In the genomic region with DNA sequence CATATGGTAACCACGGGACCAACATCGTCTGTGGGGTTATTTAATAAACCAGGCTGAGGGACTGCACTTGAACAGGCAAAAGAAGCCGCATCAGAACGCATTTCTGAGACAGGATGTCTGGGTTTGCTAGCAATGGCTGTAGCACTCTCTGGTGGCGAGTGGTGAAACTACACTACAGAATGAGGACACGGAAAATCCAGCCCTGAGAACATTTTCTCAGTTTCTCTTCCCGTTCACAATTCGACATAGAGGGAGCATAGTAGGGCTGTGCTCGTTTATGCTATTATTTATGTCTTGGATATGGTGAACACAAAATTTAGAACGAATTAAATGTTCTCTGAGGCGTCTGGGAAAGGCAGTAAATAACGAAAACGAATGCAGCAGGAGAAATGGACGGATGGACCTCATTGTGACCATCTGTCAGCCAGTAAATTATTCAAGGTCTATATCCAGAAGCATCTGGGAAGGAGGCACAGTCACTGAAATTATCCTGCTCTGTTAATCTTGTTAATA, we compare ENCODE assay signal across 8 mouse cellular contexts. TPM values are rescaled to one million over a fixed set of nuclear protein-coding genes. Genes with fewer than 3 reads are reported as not detected.
DNase-seq lines count a peak whose midpoint lies in the region; ATAC-seq lines count a peak whose summit lies in the region.

No protein-coding gene starts in this region.

- ATAC-seq in CD4-positive, CD25-positive, alpha-beta regulatory T cell, adult 4 months, result peak; percentile 75
- peak; percentile 48; the same call in 1 of the 2 replicates for ATAC-seq in embryonic facial prominence, embryonic 14.5 days (ENCODE audit: low read depth)
- ATAC-seq in heart, embryonic 11.5 days (replicated peaks; ENCODE audit: insufficient number of reproducible peaks, low FRiP score, low TSS enrichment), result no peak
- 0 out of 2 replicates have a peak, but pooled peaks have one; percentile 36 for ATAC-seq in kidney, embryonic 15.5 days (replicated peaks; ENCODE audit: low FRiP score)
- ATAC-seq in limb, embryonic 15.5 days (ENCODE audit: insufficient number of reproducible peaks, low FRiP score, low TSS enrichment, low read depth), result no peak
- ATAC-seq in midbrain, embryonic 16.5 days, result peak; percentile 86
- ATAC-seq in stomach, embryonic 15.5 days (ENCODE audit: insufficient read depth, low FRiP score, low read depth), result no peak

- H3K4me2 ChIP-seq in embryonic facial prominence, embryonic 14.5 days (ENCODE audit: low read depth, low read length), result peak overlapping the region; percentile 38; the same call in 1 of the 2 replicates
- peak overlapping the region; percentile 15 for H3K4me2 ChIP-seq in heart, embryonic 11.5 days
- peak overlapping the region; percentile 24; the same call in 1 of the 2 replicates for H3K4me2 ChIP-seq in kidney, embryonic 15.5 days
- peak overlapping the region; percentile 37 for H3K4me2 ChIP-seq in limb, embryonic 15.5 days
- peak overlapping the region; percentile 46 for H3K4me2 ChIP-seq in midbrain, embryonic 16.5 days (ENCODE audit: low read length)
- peak overlapping the region; percentile 35 for H3K4me2 ChIP-seq in stomach, embryonic 15.5 days

- H3K9me3 ChIP-seq in embryonic facial prominence, embryonic 14.5 days (ENCODE audit: control insufficient read depth, low read length), result no peaks in the 10 kb centered on the region
- no peaks in the 10 kb centered on the region for H3K9me3 ChIP-seq in heart, embryonic 11.5 days (replicated peaks; ENCODE audit: control insufficient read depth, low read length)
- no peaks in the 10 kb centered on the region for H3K9me3 ChIP-seq in kidney, embryonic 15.5 days (replicated peaks)
- no peaks in the 10 kb centered on the region for H3K9me3 ChIP-seq in limb, embryonic 15.5 days
- no peaks in the 10 kb centered on the region for H3K9me3 ChIP-seq in midbrain, embryonic 16.5 days (replicated peaks; ENCODE audit: control insufficient read depth, low read length, poor library complexity, severe bottlenecking)
- H3K9me3 ChIP-seq in stomach, embryonic 15.5 days, result no peaks in the 10 kb centered on the region

- no peaks in the 10 kb centered on the region for H3K4me1 ChIP-seq in embryonic facial prominence, embryonic 14.5 days (ENCODE audit: control insufficient read depth, insufficient read depth, low read length)
- no peaks in the 10 kb centered on the region for H3K4me1 ChIP-seq in heart, embryonic 11.5 days (ENCODE audit: control insufficient read depth, insufficient read depth, low read length)
- H3K4me1 ChIP-seq in kidney, embryonic 15.5 days, result no peaks in the 10 kb centered on the region
- peaks cover 3% of the 10 kb centered on the region; the same call in 1 of the 2 replicates for H3K4me1 ChIP-seq in limb, embryonic 15.5 days
- H3K4me1 ChIP-seq in midbrain, embryonic 16.5 days (ENCODE audit: control insufficient read depth, insufficient read depth, low read length), result no peaks in the 10 kb centered on the region
- H3K4me1 ChIP-seq in stomach, embryonic 15.5 days, result no peaks in the 10 kb centered on the region

- 19% methylated on average over 14 of the region's 14 CpGs for WGBS in embryonic facial prominence, embryonic 14.5 days
- WGBS in heart, embryonic 11.5 days (ENCODE audit: insufficient replicate concordance), result 18% methylated on average over 14 of the region's 14 CpGs
- 14% methylated on average over 14 of the region's 14 CpGs for WGBS in kidney, embryonic 15.5 days
- 10% methylated on average over 14 of the region's 14 CpGs for WGBS in limb, embryonic 15.5 days
- WGBS in midbrain, embryonic 16.5 days, result 6% methylated on average over 14 of the region's 14 CpGs
- WGBS in stomach, embryonic 15.5 days, result 14% methylated on average over 14 of the region's 14 CpGs

- H3K36me3 ChIP-seq in embryonic facial prominence, embryonic 14.5 days (ENCODE audit: control insufficient read depth, insufficient read depth, low read length), result peaks cover 15% of the 10 kb centered on the region; the same call in 1 of the 2 replicates
- H3K36me3 ChIP-seq in heart, embryonic 11.5 days (ENCODE audit: control insufficient read depth, insufficient read depth, low read length), result no peaks in the 10 kb centered on the region
- peaks cover 35% of the 10 kb centered on the region for H3K36me3 ChIP-seq in kidney, embryonic 15.5 days
- H3K36me3 ChIP-seq in limb, embryonic 15.5 days, result no peaks in the 10 kb centered on the region
- H3K36me3 ChIP-seq in midbrain, embryonic 16.5 days (ENCODE audit: control insufficient read depth, insufficient read depth, low read length), result no peaks in the 10 kb centered on the region
- H3K36me3 ChIP-seq in stomach, embryonic 15.5 days, result no peaks in the 10 kb centered on the region

- no peak overlapping the region for H3K9ac ChIP-seq in embryonic facial prominence, embryonic 14.5 days (ENCODE audit: low read depth, low read length)
- H3K9ac ChIP-seq in heart, embryonic 11.5 days (ENCODE audit: low read depth, low read length), result no peak overlapping the region
- no peak overlapping the region for H3K9ac ChIP-seq in kidney, embryonic 15.5 days
- H3K9ac ChIP-seq in limb, embryonic 15.5 days, result no peak overlapping the region
- H3K9ac ChIP-seq in midbrain, embryonic 16.5 days (ENCODE audit: low read depth, low read length), result 0 out of 2 replicates have a peak overlapping the region, but pooled peaks have one; percentile 8
- no peak overlapping the region for H3K9ac ChIP-seq in stomach, embryonic 15.5 days

- H3K4me3 ChIP-seq in embryonic facial prominence, embryonic 14.5 days (ENCODE audit: low read depth, low read length), result peak overlapping the region; percentile 19
- H3K4me3 ChIP-seq in heart, embryonic 11.5 days (ENCODE audit: low read depth, low read length), result no peak overlapping the region
- H3K4me3 ChIP-seq in kidney, embryonic 15.5 days (replicated peaks), result peak overlapping the region; percentile 9
- H3K4me3 ChIP-seq in limb, embryonic 15.5 days, result peak overlapping the region; percentile 25
- H3K4me3 ChIP-seq in midbrain, embryonic 16.5 days (ENCODE audit: low read depth, low read length), result peak overlapping the region; percentile 1; the same call in 1 of the 2 replicates
- H3K4me3 ChIP-seq in stomach, embryonic 15.5 days (replicated peaks), result peak overlapping the region; percentile 20

- H3K27me3 ChIP-seq in embryonic facial prominence, embryonic 14.5 days (replicated peaks; ENCODE audit: control insufficient read depth, insufficient read depth, low read length), result no peaks in the 10 kb centered on the region
- H3K27me3 ChIP-seq in heart, embryonic 11.5 days (ENCODE audit: control insufficient read depth, insufficient read depth, low read length), result no peaks in the 10 kb centered on the region
- no peaks in the 10 kb centered on the region for H3K27me3 ChIP-seq in kidney, embryonic 15.5 days
- H3K27me3 ChIP-seq in limb, embryonic 15.5 days, result no peaks in the 10 kb centered on the region
- no peaks in the 10 kb centered on the region for H3K27me3 ChIP-seq in midbrain, embryonic 16.5 days (ENCODE audit: control insufficient read depth, insufficient read depth, low read depth, low read length)
- H3K27me3 ChIP-seq in stomach, embryonic 15.5 days (replicated peaks), result no peaks in the 10 kb centered on the region

- peak; percentile 6 to 36 for DNase-seq in adrenal gland, postnatal 4 days (ENCODE audit: low spot score in 2 of 2)
- DNase-seq in embryonic facial prominence, embryonic 14.5 days (ENCODE audit: low spot score), result peak; percentile 88

- no peak overlapping the region for H3K27ac ChIP-seq in embryonic facial prominence, embryonic 14.5 days (replicated peaks; ENCODE audit: low read depth, low read length)
- H3K27ac ChIP-seq in heart, embryonic 11.5 days (ENCODE audit: low read depth, low read length), result no peak overlapping the region
- no peak overlapping the region for H3K27ac ChIP-seq in kidney, embryonic 15.5 days
- H3K27ac ChIP-seq in limb, embryonic 15.5 days, result peak overlapping the region; percentile 54; the same call in 1 of the 2 replicates
- H3K27ac ChIP-seq in midbrain, embryonic 16.5 days (ENCODE audit: low read length), result no peak overlapping the region
- no peak overlapping the region for H3K27ac ChIP-seq in stomach, embryonic 15.5 days

RNA-seq across cellular contexts. Expression of gene Cer1, which starts 48.8 kb away (rescaled TPM):
- not detected for polyA plus RNA-seq in CD4-positive, CD25-positive, alpha-beta regulatory T cell, adult 4 months (2017; shearing (Covaris generic))
- total RNA-seq in adrenal gland, postnatal 4 days (2021), result under 1 TPM in 1 of 2 experiments, not detected in 1; 0.17 TPM
- 0.65 and 1.00 TPM in 2 replicates for polyA plus RNA-seq in embryonic facial prominence, embryonic 14.5 days (2014; fragmentation: Nextera tagmentation; extraction: Ambion mirVana)
- not detected in 2 replicates for polyA plus RNA-seq in heart, embryonic 11.5 days (2014; fragmentation: Nextera tagmentation; extraction: Ambion mirVana)
- 0.09 TPM in 1 of 2 replicates, not detected in the other for polyA plus RNA-seq in kidney, embryonic 15.5 days (2015; fragmentation: Nextera tagmentation; extraction: Ambion mirVana)
- 0.19 and 0.22 TPM in 2 replicates for polyA plus RNA-seq in limb, embryonic 15.5 days (2015; fragmentation: Nextera tagmentation; extraction: Ambion mirVana)
- not detected in 2 replicates for polyA plus RNA-seq in midbrain, embryonic 16.5 days (2015; fragmentation: Nextera tagmentation; extraction: Ambion mirVana)
- polyA plus RNA-seq in stomach, embryonic 15.5 days (2015; fragmentation: Nextera tagmentation; extraction: Ambion mirVana), result 0.14 and 0.34 TPM in 2 replicates

Comparison
In these comparisons a context has a peak if more than half of its experiments do, and no peak if none do; other contexts are left out.
1. ATAC-seq: peak in CD4-positive, CD25-positive, alpha-beta regulatory T cell, adult 4 months (single experiment), embryonic facial prominence, embryonic 14.5 days (single experiment), kidney, embryonic 15.5 days (single experiment) and midbrain, embryonic 16.5 days (single experiment); none in heart, embryonic 11.5 days (single experiment), limb, embryonic 15.5 days (single experiment) and stomach, embryonic 15.5 days (single experiment).
2. Peak in every context shown above with its lines, with median percentiles within 50 percentile points of each other: H3K4me2 ChIP-seq.